Mouse (Mus musculus) megakaryocyte-erythroid progenitor cell, adult 5-6 weeks (primary cell): ENCODE results near the gene Lst1. TPM values are rescaled to one million over a fixed set of nuclear protein-coding genes. Genes with fewer than 3 reads are reported as not detected.

Source experiments
- ATAC-seq: replicated peaks from 2 replicates; pipeline ENCODE4 v1.8.0; 2016; ENCODE audit warnings: mild to moderate bottlenecking, inconsistent platforms; ENCODE audit not compliant: severe bottlenecking, poor library complexity, low FRiP score, low TSS enrichment
- total RNA-seq, 2 experiments: library from RNA; stranded (forward) in 1 of 2; stranded (reverse) in 1 of 2; fragments of 200-1000, 215-1000 nt in 1 of 2; fragments of >200 nt in 1 of 2; fragmentation: Nextera tagmentation in 1 of 2; gene quantifications; 2 replicates each; pipeline ENCODE4 v1.2.3; 2014 to 2017

The Lst1 gene
- total RNA-seq, 2 experiments from 2014 or later: not detected

DNA sequence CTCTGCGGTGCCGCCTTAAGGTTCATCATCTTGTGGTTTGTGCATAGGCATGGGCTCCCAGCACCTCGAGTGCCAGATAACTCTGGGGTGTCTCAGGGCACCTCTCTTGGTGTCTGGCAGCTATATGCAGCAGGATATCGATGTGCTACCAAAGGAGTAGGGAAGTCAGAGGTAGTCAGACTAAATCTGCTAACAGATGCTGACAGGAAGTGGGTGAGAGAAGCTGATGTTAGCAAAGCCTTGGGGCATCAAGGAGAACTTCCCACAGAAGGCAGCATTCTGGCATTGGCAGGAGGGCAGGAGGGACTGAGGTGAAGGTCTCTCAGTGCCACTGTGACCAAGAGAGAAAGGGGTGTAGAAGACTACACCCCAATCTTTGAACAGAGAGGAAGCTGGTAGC, 1.9 kb upstream of the Lst1 start:
- ATAC-seq: no peak

GRCm38 (mm10) chr17:35189186-35189585, 947 bp upstream of the Lst1 start:
- ATAC-seq: no peak

- ATAC-seq: no peak
Measured at GRCm38 (mm10) chr17:35187345-35187744, 894 bp downstream of the Lst1 start.

DNA sequence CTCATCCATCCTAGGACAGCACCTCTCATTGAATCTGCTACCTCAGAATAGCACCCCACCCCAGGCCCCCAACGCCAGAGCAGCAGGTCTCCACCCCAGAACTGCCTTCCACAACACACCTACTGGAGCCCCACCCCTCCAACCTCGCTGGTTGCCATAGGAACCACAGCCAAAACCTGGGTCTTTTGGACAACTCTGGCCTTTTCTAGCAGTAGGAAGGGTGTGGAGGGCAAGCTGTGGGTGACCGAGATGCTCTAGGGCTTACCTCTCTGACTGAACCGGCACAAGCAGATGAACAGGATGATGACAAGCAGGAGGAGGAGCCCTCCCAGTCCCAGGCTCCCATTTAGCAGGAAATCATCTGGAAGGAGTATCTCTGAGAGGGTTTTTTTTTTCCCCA, 1.6 kb downstream of the Lst1 start:
- 0 out of 2 replicates have a peak, but pooled peaks have one; percentile 24 for ATAC-seq

DNA sequence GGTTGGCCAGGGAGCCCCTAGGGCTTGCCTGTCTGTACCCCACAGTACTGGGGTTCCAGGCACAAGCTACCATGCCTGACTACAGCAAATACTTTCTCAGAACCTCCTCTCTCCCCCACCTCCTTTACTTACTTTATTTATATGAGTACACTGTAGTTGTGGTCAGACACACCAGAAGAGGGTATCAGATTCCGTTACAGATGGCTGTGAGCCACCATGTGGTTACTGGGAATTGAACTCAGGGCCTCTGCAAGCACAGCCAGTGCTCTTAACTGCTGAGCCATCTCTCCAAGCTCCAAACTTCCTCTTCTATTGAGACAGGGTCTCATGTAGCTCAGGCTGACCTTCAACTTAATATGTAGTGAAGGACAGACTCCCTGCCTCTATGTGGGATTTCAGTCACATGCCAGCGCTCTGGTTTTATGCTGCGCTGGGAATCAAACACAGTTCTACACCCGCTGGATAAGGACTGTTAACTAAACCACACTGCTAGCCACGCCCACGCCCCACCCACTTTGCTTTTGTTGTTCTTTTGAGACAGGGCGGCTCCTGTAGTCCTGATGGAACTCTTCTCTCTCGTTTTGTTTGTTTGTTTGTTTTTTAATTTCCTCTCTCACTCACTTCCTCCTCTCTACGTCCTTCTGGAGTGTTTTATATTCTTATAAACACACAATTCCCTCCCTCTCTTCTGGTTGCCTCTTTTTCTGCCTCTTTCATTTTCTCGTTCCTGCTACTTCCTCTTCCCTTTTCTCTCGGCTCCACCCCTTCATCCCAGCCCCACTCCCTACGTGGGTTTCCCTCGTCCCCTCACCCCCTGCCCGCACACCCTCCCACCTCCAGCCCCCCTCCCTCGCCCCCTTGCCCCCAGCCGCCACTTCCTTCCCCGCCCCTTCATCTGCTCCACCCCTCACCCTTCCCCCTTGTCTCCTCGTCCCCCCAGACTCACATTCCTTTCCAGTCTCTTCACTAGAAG, 2.3 kb downstream of the Lst1 start:
- ATAC-seq: peak; percentile 80

DNA sequence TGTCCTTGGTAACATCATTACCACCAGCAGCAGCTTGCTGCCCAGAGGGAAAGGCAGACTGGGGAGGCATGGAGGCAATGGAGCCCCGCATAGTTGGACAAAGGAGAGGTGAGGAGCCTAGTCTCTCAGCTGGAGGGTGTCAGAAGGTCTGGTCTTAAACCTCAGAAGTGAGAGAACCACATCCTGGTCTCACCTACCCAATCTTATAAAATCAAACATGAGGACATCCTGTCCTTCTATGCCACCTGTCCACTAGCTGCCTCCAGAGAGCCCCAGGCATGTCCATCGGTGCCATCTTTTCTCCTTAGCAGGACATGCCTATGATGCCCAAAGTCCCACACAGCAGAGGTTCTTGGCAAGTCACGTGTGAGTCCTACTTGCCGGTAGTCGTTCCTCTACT, 8.1 kb downstream of the Lst1 start:
- no peak for ATAC-seq

- peak; percentile 89 for ATAC-seq
Measured at GRCm38 (mm10) chr17:35178528-35178927, 9.7 kb downstream of the Lst1 start.

DNA sequence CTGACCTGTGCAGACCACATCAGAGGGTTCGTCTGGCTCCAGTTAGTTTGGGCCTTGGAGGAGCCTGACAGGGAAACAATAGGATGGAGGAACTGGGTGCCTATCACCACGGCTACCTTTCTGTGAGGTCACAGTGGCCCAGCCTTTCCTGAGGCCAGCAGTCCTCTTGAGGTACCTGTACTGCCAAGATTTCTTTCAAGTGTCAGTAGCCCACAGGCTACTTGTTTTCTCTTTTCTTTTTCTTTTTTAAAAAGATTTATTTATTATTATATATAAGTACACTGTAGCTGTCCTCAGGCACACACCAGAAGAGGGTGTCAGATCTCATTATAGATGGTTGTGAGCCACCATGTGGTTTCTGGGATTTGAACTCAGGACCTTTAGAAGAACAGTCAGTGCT, 12.3 kb downstream of the Lst1 start, which contains the start of gene Aif1:
Gene Aif1, minus strand, starts transcription at position 101 of the 400 bp plus-strand sequence.
- ATAC-seq: no peak

GRCm38 (mm10) chr17:35175382-35175781, 12.9 kb downstream of the Lst1 start:
- ATAC-seq: no peak

DNA sequence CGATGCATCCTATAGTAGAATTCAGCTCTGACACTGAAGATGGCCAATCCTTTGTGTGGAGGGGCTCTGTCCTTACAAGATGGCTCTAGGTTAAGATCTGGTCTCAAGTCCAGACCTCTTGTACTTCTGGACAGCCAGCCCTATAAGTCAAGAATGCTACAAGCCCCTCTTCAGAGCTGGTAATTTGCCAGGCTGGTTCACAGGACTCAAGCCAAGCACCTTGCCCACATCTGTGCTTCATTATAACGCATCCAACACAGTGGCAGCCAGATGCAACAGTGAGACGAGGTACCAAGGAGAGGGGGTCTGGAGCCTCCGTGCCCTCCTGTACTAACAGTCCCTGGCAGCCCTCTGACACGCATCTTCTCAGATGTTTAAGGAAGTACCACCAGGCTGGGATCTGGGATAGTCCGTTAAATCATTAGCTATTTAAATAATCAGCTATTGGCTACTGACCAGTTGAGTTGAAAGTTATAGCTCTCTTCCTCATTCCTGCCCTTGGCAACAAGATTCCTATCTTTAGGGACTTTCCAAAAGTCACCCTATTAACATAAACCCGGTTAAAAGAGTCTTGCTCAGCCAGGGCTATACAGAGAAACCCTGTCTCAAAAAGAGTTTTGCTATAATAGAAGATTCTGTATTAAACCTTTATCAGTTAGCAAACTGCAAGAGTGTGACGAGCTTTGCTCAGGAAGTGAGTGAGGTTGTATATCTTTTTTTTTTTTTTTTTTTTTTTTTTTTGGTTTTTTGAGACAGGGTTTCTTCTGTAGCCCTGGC, 13.8 kb downstream of the Lst1 start:
- no peak for ATAC-seq

GRCm38 (mm10) chr17:35173329-35173728, 14.9 kb downstream of the Lst1 start:
- no peak for ATAC-seq

- ATAC-seq: no peak
Measured at GRCm38 (mm10) chr17:35172445-35173234, 15.6 kb downstream of the Lst1 start.

GRCm38 (mm10) chr17:35168541-35169207, 19.6 kb downstream of the Lst1 start:
- ATAC-seq: no peak

DNA sequence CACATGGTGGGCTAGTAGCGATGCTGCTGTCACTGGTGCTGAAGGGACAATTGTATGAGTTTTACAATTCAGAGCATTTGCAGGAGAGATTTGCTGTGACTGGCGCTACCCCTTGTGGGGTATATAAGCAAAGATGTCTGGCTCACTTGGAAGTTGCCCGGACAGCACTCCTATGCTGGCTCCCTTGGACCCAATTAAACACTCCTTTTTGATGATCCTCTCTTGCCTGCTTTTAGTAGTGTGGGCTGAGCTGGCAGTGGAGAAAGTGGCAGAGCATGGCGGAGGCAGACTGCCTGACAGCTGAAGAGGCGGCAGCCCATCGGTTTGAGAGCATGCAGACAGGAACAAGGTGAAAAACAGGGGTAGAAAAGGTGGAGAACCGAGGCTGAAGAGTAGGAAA, 20.4 kb downstream of the Lst1 start:
- ATAC-seq: no peak

- ATAC-seq: peak; percentile 27; the same call in 1 of the 2 replicates
Measured at GRCm38 (mm10) chr17:35166352-35167035, 21.7 kb downstream of the Lst1 start.

DNA sequence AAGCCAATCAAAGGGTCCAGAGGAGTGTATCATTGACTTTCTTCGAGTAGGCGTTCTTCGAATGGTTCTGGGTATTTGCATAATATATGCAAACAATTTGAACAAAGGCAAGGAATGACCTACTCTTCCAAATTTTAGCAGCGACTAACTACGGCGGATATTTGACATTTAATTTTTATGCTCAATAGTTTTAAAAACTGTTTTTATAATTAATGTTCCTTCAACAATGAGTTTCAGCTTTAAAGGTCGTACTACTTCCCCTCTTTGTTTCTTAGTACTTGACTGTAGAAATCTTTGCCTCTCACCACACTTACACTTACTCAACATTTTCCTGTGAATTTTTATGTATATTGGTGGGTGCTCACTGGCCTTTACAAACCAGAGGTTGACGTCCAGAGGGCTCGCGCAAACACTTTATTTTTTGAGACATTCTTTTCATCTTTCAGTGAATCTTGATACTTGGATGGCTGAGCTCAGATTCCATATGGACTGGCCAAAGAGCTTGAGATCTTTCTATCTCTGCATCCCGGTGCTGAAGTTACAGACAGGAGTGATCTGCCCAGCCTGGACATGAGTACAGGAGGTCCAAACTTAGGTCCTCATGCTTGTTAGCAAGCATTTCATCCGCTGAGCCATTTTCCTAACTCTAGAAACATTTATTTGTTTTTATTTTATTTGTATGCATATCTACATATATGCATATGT, 22.6 kb downstream of the Lst1 start:
- ATAC-seq: no peak

- peak; percentile 88 for ATAC-seq
Measured at GRCm38 (mm10) chr17:35164568-35165450, 23.4 kb downstream of the Lst1 start, which contains the start of gene Prrc2a. TSS of gene Prrc2a (minus strand) at chr17:35164897.
